Mouse (Mus musculus) limb, embryonic 14.5 days (tissue): ENCODE measurements at regions not wholly inside any gene's neighbourhood (a gene's known extent, or its start where the extent isn't known, plus 50 kb on each side); places are given as distances from the start of the nearest gene placed in this dataset.

Experiments used
- ATAC-seq: fragments of 200-750 bp; cut with Nextera tagmentation; 2 replicates; pipeline ENCODE4 v1.8.0; 2017; ENCODE audit warnings: low read depth, moderate number of reproducible peaks, moderate TSS enrichment; ENCODE audit not compliant: low FRiP score
- DNase-seq: peaks from one replicate; pipeline ENCODE4 v3.0.0-alpha.2; 2015; ENCODE audit warnings: low spot score
- H3K27ac ChIP-seq: fragments of 300-500 bp; sonication (generic); replicated peaks from 2 replicates; pipeline ENCODE4 v1.5.1; 2014; ENCODE audit warnings: low read depth, mild to moderate bottlenecking, low read length, moderate library complexity, mixed read lengths
- H3K27me3 ChIP-seq: fragments of 300-500 bp; sonication (generic); 2 replicates; pipeline ENCODE4 v1.6.1; 2014; ENCODE audit warnings: low read length, mixed read lengths; ENCODE audit not compliant: control insufficient read depth, insufficient read depth
- H3K36me3 ChIP-seq: fragments of 300-500 bp; sonication (generic); 2 replicates; pipeline ENCODE4 v1.6.1; 2014; ENCODE audit warnings: mild to moderate bottlenecking, low read length, moderate library complexity, mixed read lengths; ENCODE audit not compliant: control insufficient read depth, insufficient read depth
- H3K4me1 ChIP-seq: fragments of 300-500 bp; sonication (generic); 2 replicates; pipeline ENCODE4 v1.6.1; 2014; ENCODE audit warnings: antibody characterized with exemption, low read length, mixed read lengths; ENCODE audit not compliant: control insufficient read depth, insufficient read depth
- H3K4me2 ChIP-seq: fragments of 300-500 bp; sonication (generic); replicated peaks from 2 replicates; pipeline ENCODE4 v1.6.1; 2014; ENCODE audit warnings: low read depth, mild to moderate bottlenecking, low read length, moderate library complexity; ENCODE audit not compliant: severe bottlenecking
- H3K4me3 ChIP-seq: fragments of 300-500 bp; sonication (generic); replicated peaks from 2 replicates; pipeline ENCODE4 v1.5.1; 2014; ENCODE audit warnings: low read length
- H3K9ac ChIP-seq: fragments of 300-500 bp; sonication (generic); 2 replicates; pipeline ENCODE4 v1.6.1; 2014; ENCODE audit warnings: mild to moderate bottlenecking, low read depth, low read length, moderate library complexity; ENCODE audit not compliant: severe bottlenecking
- H3K9me3 ChIP-seq: fragments of 300-500 bp; sonication (generic); 2 replicates; pipeline ENCODE4 v1.6.1; 2016; ENCODE audit warnings: low read length; ENCODE audit not compliant: control insufficient read depth
- POLR2A ChIP-seq: fragments of 200-500 bp; IDR thresholded peaks from 2 replicates; pipeline ENCODE4 v1.8.0; 2012; ENCODE audit warnings: inconsistent platforms, mild to moderate bottlenecking, moderate library complexity, borderline replicate concordance; ENCODE audit not compliant: insufficient read depth, insufficient read length; ENCODE audit errors: extremely low read depth
- WGBS: fragments of 180-500 bp; shearing (Covaris S2); extraction: QIAGEN DNeasy Blood & Tissue Kit; methylation state at CpG from one replicate; pipeline ENCODE4 v1.1.7; 2014; 5-methylcytosine and 5-hydroxymethylcytosine counted together

GRCm38 (mm10) chr17:89519413-89519812 is 318.9 kb upstream of the Fshr start:
- Histone ChIP-seq H3K27me3 (no peaks in the 10 kb centered on the region), H3K4me3 (no peak overlapping the region), H3K4me1 (no peaks in the 10 kb centered on the region), H3K9me3 (no peaks in the 10 kb centered on the region), H3K4me2 (no peak overlapping the region), H3K27ac (no peak overlapping the region), H3K36me3 (no peaks in the 10 kb centered on the region), H3K9ac (no peak overlapping the region)
- DNase-seq (no peak), ATAC-seq (no peak)
- no peak for TF ChIP-seq POLR2A
- WGBS = 61% methylated on average over 2 of the region's 2 CpGs

GRCm38 (mm10) chr17:89505288-89505687 is 304.8 kb upstream of the Fshr start:
- Histone ChIP-seq H3K27me3 (no peaks in the 10 kb centered on the region), H3K9me3 (no peaks in the 10 kb centered on the region), H3K36me3 (no peaks in the 10 kb centered on the region), H3K4me3 (no peak overlapping the region), H3K27ac (no peak overlapping the region), H3K4me1 (no peaks in the 10 kb centered on the region), H3K9ac (no peak overlapping the region), H3K4me2 (no peak overlapping the region)
- TF ChIP-seq POLR2A = no peak
- 85% methylated on average over 3 of the region's 3 CpGs for WGBS
- no peak for ATAC-seq
- DNase-seq = no peak

- Histone ChIP-seq H3K27me3 (no peaks in the 10 kb centered on the region), H3K4me2 (no peak overlapping the region), H3K4me1 (no peaks in the 10 kb centered on the region), H3K9ac (no peak overlapping the region), H3K4me3 (no peak overlapping the region), H3K36me3 (no peaks in the 10 kb centered on the region), H3K9me3 (no peaks in the 10 kb centered on the region), H3K27ac (no peak overlapping the region)
- DNase-seq = no peak
- ATAC-seq = no peak
- 73% methylated on average over 2 of the region's 2 CpGs for WGBS
- no peak for TF ChIP-seq POLR2A
Measured at GRCm38 (mm10) chr17:89493547-89493946, 293.1 kb upstream of the Fshr start.

DNA sequence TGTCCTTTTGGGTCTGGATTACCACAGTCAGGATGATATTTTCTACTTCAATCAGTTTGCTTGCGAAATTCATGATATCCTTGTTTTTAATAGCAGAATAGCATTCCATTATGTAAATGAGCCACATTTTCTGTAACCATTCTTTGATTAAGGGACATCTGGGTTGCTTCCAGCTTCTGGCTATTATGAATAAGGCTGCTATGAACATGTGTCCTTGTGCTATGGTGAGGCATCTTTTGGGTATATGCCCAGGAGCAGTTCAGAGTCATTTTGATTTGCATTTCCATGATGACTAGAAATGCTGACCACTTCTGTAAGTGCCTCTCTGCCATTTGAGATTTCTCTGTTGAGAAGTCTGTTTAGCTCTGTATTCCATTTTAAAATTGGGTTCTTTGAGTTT is 266.0 kb upstream of the Fshr start:
- WGBS = 93% methylated on average over 1 of the region's 1 CpGs
- ATAC-seq = no peak
- no peak overlapping the region for H3K9ac ChIP-seq

GRCm38 (mm10) chr17:89465883-89466282 is 265.4 kb upstream of the Fshr start:
- Histone ChIP-seq H3K9ac (no peak overlapping the region), H3K4me2 (no peak overlapping the region), H3K27ac (no peak overlapping the region), H3K4me1 (no peaks in the 10 kb centered on the region), H3K27me3 (no peaks in the 10 kb centered on the region), H3K36me3 (no peaks in the 10 kb centered on the region), H3K4me3 (no peak overlapping the region), H3K9me3 (no peaks in the 10 kb centered on the region)
- TF ChIP-seq POLR2A = no peak
- ATAC-seq (no peak), DNase-seq (no peak)
- WGBS = 82% methylated on average over 5 of the region's 5 CpGs

More for the DNA sequence above, 266.0 kb upstream of the Fshr start:
- H3K9me3 ChIP-seq = no peaks in the 10 kb centered on the region
- no peaks in the 10 kb centered on the region for H3K4me1 ChIP-seq
- no peaks in the 10 kb centered on the region for H3K36me3 ChIP-seq
- H3K4me3 ChIP-seq = no peak overlapping the region
- no peak for TF ChIP-seq POLR2A
- no peak overlapping the region for H3K4me2 ChIP-seq
- H3K27ac ChIP-seq = no peak overlapping the region
- no peaks in the 10 kb centered on the region for H3K27me3 ChIP-seq
- no peak for DNase-seq

GRCm38 (mm10) chr17:89460438-89460837 is 260.0 kb upstream of the Fshr start:
- DNase-seq = no peak
- Histone ChIP-seq H3K4me2 (no peak overlapping the region), H3K9ac (no peak overlapping the region), H3K27ac (no peak overlapping the region), H3K27me3 (no peaks in the 10 kb centered on the region), H3K36me3 (no peaks in the 10 kb centered on the region), H3K9me3 (no peaks in the 10 kb centered on the region), H3K4me3 (no peak overlapping the region), H3K4me1 (no peaks in the 10 kb centered on the region)
- TF ChIP-seq POLR2A = no peak
- 54% methylated on average over 5 of the region's 5 CpGs for WGBS
- ATAC-seq = no peak
